Mouse (Mus musculus) induced T-regulatory cell, adult 2 months (primary cell): ENCODE data around the gene Uba6.

ENCODE experiments used
- DNase-seq: peaks from one replicate; pipeline ENCODE4 v3.0.0-alpha.2; 2012; ENCODE audit warnings: low read depth

Uba6 gene

GRCm38 (mm10) chr5:86172449-86173161 is at the start of gene Uba6:
Gene Uba6, minus strand, starts transcription at chr5:86172803.
- DNase-seq = peak; percentile 100

DNA sequence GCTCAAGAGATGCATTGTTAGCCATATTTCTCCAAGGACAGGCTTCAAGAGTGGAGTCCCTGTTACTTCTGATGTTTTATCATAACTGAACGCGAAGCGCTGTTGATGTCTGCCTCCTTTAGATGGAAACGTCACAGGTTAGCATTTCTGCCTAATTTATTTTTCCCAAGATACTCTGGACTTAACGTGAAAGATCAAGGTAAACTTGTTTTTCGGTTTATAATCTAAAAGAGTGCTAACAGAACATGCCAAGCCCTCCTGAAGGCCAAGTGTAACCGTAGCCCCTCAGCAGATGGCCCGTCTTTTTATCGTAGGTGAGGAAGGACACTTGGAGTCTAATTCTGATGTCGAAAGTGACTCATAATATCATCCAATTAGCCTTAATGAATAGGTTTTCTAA is 25.2 kb upstream of the Uba6 start, which contains the start of gene Gnrhr:
Gene Gnrhr, minus strand, starts transcription at position 101 of the 400 bp plus-strand sequence.
- no peak for DNase-seq

- peak; percentile 72 for DNase-seq
Observed at GRCm38 (mm10) chr5:86191356-86191755, 18.8 kb upstream of the Uba6 start.

GRCm38 (mm10) chr5:86190770-86191169 is 18.2 kb upstream of the Uba6 start:
- DNase-seq = peak; percentile 79

GRCm38 (mm10) chr5:86190290-86190689 is 17.7 kb upstream of the Uba6 start:
- no peak for DNase-seq

DNA sequence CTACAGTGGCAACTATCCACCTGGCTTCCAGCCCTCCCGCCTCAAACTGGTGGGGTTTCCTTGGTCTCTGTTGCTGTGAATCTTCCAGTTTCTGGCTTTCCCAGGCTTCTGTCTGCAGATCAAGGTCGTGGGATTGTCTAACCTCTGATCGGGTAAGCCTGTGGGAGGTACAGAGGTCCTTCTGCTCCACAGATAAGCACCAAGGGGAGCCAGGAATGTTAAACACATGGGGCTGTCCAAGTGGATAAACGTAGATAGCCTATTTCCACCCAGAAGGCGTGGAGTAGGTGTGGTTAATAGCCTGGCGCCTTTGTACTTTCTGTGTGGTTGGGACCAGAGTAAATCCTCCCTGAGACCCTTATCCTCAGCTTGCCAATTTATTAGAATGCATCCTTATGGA is 14.8 kb upstream of the Uba6 start:
- no peak for DNase-seq

GRCm38 (mm10) chr5:86173778-86174177 is 1.2 kb upstream of the Uba6 start:
- DNase-seq = no peak

DNA sequence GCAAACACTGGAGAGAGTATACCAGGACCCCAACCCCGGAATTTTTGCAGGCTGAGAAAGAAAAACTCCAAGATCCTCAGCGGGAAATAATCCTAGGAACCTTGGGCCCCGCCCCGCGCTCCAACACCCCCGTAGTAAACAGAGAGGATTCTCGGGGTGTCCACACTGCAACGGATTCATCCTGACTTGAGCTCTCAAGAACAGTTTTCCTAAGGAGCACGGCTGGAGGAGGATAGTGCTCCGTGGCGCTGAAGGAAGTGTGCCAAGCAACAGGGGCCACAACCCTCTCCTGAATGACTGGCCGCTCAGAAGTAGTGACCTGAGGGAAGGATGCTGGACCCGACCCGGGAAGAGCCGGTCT is 535 bp downstream of the Uba6 start:
- no peak for DNase-seq

DNA sequence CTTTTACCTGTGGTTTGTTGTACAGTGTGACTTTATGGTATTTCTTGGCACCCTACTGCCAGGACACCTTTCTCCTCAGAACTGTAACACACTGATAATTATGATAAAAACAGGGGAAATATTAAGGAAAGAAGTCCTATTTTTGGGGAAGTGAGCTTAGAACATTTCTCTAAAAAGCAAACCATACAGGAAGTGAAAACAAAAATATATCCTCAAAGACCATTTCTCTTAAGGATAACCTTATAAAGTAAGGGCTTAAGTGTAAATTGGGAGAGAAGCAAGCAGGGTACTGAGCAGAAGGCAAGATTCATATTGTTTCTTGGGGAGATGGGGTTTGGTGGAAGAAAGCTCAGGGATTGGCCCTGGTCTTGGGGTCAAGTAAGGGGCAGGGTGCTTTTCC is 42.8 kb downstream of the Uba6 start:
- no peak for DNase-seq

- DNase-seq = no peak
Observed at GRCm38 (mm10) chr5:86128749-86129148, 43.9 kb downstream of the Uba6 start.

- DNase-seq = peak; percentile 62
Observed at GRCm38 (mm10) chr5:86118457-86119094, 54.0 kb downstream of the Uba6 start.

- DNase-seq = no peak
Observed at GRCm38 (mm10) chr5:86113997-86114396, 58.6 kb downstream of the Uba6 start.

DNA sequence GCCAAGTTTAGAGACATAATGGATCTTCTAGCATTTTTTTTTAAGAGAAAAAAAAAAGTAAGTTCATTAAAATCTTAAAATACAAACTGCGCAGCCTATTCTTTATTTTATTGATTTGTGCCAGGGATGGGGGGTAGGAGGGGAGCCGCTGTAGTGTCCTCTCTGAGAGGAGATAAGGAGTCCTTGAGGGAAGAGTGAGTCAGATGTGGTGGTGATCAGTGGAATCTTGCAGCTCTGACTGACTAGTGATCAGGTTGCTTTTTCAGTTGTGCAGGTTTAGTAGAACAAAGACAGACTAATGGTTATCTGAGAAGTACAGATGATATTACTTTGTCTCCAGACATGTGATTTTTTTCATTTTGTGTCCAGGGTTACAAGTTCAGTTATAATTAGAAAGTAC is 59.6 kb downstream of the Uba6 start:
- DNase-seq = no peak

DNA sequence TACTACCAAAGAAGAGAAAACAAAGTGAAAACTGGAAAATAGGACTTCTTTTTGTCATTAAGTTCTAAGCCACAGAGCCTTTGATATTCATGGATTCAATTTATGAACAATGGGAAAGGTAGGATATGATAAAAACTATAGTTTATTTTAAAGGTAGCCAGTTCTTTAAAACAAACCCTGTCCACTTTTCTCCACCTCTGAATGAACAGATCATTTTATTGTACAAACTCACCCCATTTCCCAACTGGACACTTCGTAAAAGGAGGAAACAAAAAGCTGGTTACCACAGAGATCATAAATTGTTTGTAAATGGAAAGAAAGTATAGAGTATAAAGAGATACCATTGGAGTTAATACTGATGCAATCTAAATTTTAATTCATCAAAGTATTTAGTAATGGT is 61.5 kb downstream of the Uba6 start:
- DNase-seq = no peak

- no peak for DNase-seq
Observed at GRCm38 (mm10) chr5:86106610-86107009, 66.0 kb downstream of the Uba6 start.

GRCm38 (mm10) chr5:86102176-86102575 is 70.4 kb downstream of the Uba6 start:
- no peak for DNase-seq

DNA sequence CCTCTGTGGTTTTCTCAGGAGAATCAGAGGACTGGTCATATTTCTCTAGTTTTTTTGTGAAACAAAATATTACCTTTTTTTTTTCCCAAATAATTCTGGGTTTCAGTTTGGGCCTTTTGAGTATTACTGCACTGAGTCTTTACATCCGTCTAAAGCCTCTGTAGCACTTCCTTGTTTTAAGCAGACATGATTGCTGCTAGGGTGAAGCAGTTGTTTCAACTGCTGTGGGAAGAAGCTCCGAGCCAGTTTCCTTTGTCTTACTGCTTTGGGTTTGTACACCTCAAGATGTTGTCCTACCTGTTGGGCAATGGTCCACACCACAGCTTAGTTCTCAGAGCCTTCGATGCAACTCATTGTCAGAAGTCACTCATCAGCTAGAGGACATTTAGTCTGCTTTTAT is 72.0 kb downstream of the Uba6 start:
- peak; percentile 38 for DNase-seq

DNA sequence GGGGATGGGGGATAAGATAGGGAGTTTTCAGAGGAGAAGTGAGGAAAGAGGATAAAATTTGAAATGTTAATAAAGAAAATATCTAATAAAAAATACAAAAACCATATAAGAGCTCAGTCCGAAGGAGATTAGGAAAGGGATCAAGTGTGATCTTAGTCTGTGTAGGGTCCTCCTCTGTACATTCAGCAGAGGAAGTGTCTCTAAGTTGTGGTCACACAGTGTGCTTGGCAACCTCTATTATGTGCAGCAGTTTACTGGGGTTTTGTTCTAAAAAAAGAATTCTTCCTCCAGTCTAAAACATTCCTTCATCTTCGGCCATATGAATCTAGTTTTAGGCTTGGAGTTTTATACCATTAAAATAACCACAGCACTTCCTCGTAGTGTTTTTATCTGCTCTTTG is 73.6 kb downstream of the Uba6 start:
- no peak for DNase-seq

- DNase-seq = no peak
Observed at GRCm38 (mm10) chr5:86094754-86095153, 77.8 kb downstream of the Uba6 start.

- DNase-seq = peak; percentile 93
Observed at GRCm38 (mm10) chr5:86086751-86087150, 85.9 kb downstream of the Uba6 start.

GRCm38 (mm10) chr5:86084979-86085378 is 87.6 kb downstream of the Uba6 start:
- no peak for DNase-seq

- DNase-seq = no peak
Observed at GRCm38 (mm10) chr5:86083987-86084386, 88.6 kb downstream of the Uba6 start.

DNA sequence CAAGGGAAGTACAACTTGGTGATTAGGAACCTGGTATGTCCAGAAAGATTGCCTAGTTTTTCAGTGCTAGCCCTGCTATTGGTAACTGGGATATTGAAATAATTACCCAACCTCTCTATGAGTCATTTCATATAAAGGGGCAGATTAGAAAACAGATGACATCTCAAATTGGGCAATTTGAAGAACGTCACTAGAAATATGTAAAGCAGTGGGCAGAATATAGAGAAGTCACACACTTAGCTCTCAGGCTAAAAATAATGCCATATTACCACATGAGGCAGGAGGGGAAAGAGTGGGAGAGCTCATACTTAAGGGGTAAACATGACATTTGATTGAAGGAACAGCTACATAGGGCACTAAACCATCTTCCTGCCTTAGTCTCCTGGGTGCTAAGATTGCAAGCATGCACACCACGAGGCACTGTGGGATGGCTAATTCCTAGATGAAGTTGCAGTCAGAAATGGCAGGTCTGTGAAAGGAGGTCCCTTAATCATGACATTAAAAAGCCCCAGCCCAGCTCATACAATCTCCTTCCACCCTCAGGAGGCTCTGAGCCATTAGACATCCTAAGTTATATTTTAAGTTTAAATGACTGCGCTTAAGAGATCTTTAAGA is 93.8 kb downstream of the Uba6 start:
- peak; percentile 46 for DNase-seq
